Mouse (Mus musculus) limb, embryonic 14.5 days (tissue): ENCODE results near the gene 4833427G06Rik. TPM values are rescaled to one million over a fixed set of nuclear protein-coding genes. Genes with fewer than 3 reads are reported as not detected.

Experiments used
- ATAC-seq: fragments of 200-750 bp; cut with Nextera tagmentation; 2 replicates; pipeline ENCODE4 v1.8.0; 2017; ENCODE audit warnings: low read depth, moderate number of reproducible peaks, moderate TSS enrichment; ENCODE audit not compliant: low FRiP score
- DNase-seq: peaks from one replicate; pipeline ENCODE4 v3.0.0-alpha.2; 2015; ENCODE audit warnings: low spot score
- H3K27ac ChIP-seq: fragments of 300-500 bp; sonication (generic); replicated peaks from 2 replicates; pipeline ENCODE4 v1.5.1; 2014; ENCODE audit warnings: low read depth, mild to moderate bottlenecking, low read length, moderate library complexity, mixed read lengths
- H3K27me3 ChIP-seq: fragments of 300-500 bp; sonication (generic); 2 replicates; pipeline ENCODE4 v1.6.1; 2014; ENCODE audit warnings: low read length, mixed read lengths; ENCODE audit not compliant: control insufficient read depth, insufficient read depth
- H3K36me3 ChIP-seq: fragments of 300-500 bp; sonication (generic); 2 replicates; pipeline ENCODE4 v1.6.1; 2014; ENCODE audit warnings: mild to moderate bottlenecking, low read length, moderate library complexity, mixed read lengths; ENCODE audit not compliant: control insufficient read depth, insufficient read depth
- H3K4me1 ChIP-seq: fragments of 300-500 bp; sonication (generic); 2 replicates; pipeline ENCODE4 v1.6.1; 2014; ENCODE audit warnings: antibody characterized with exemption, low read length, mixed read lengths; ENCODE audit not compliant: control insufficient read depth, insufficient read depth
- H3K4me2 ChIP-seq: fragments of 300-500 bp; sonication (generic); replicated peaks from 2 replicates; pipeline ENCODE4 v1.6.1; 2014; ENCODE audit warnings: low read depth, mild to moderate bottlenecking, low read length, moderate library complexity; ENCODE audit not compliant: severe bottlenecking
- H3K4me3 ChIP-seq: fragments of 300-500 bp; sonication (generic); replicated peaks from 2 replicates; pipeline ENCODE4 v1.5.1; 2014; ENCODE audit warnings: low read length
- H3K9ac ChIP-seq: fragments of 300-500 bp; sonication (generic); 2 replicates; pipeline ENCODE4 v1.6.1; 2014; ENCODE audit warnings: mild to moderate bottlenecking, low read depth, low read length, moderate library complexity; ENCODE audit not compliant: severe bottlenecking
- H3K9me3 ChIP-seq: fragments of 300-500 bp; sonication (generic); 2 replicates; pipeline ENCODE4 v1.6.1; 2016; ENCODE audit warnings: low read length; ENCODE audit not compliant: control insufficient read depth
- POLR2A ChIP-seq: fragments of 200-500 bp; IDR thresholded peaks from 2 replicates; pipeline ENCODE4 v1.8.0; 2012; ENCODE audit warnings: inconsistent platforms, mild to moderate bottlenecking, moderate library complexity, borderline replicate concordance; ENCODE audit not compliant: insufficient read depth, insufficient read length; ENCODE audit errors: extremely low read depth
- WGBS: fragments of 180-500 bp; shearing (Covaris S2); extraction: QIAGEN DNeasy Blood & Tissue Kit; methylation state at CpG from one replicate; pipeline ENCODE4 v1.1.7; 2014; 5-methylcytosine and 5-hydroxymethylcytosine counted together
- polyA plus RNA-seq, 2 experiments: library from polyadenylated mRNA; depleted of rRNA in 1 of 2; stranded (reverse) in 1 of 2; unstranded in 1 of 2; fragments of >200 nt; fragmentation: Nextera tagmentation in 1 of 2; extraction: Ambion mirVana in 1 of 2; gene quantifications; 2 replicates each; pipeline versions ENCODE4 v1.2.1 to v1.2.3; 2012 to 2014

Gene 4833427G06Rik
- polyA plus RNA-seq, 2 experiments: 0.06 TPM; not detected in 1

DNA sequence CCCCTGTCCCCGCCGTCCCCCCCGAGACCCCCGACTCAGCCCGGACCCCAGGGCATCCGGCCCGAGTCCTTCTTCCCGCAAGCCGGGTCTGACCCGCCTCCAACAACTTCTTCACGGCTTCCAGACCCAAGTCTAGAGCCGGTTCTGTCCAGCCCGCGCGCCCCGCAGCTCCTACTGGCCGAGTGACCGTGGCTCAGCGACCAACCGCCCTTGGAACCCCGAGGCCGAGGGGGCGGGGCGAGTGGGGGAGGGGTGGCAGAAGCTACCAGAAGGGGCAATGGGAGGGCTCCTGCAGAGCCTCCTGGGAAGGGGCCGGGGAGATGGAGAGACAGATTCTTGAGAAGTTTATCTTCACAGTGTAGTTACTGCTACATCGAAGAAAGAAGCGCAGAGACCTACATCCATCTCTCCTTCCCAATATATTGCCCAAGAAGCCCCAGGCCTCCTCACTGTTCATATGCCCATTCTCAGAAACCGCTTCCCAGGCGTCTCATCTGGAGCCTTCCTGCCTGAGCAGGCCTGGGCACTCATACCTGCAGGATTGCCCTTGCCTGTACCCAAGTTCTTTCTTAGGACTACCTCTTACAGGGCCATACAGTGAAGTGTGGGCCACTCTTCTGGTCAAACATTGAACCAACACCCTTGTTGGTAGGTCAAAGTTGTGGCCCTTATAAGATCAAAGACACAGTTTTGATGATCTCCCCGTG is 2.1 kb upstream of the 4833427G06Rik start:
- no peaks in the 10 kb centered on the region for H3K9me3 ChIP-seq
- H3K4me1 ChIP-seq: peaks cover 13% of the 10 kb centered on the region
- peak; percentile 57 for ATAC-seq
- peaks cover 16% of the 10 kb centered on the region for H3K27me3 ChIP-seq
- no peak for TF ChIP-seq POLR2A
- H3K36me3 ChIP-seq: no peaks in the 10 kb centered on the region
- peak overlapping the region; percentile 55 for H3K4me3 ChIP-seq
- peak; percentile 3 for DNase-seq
- no peak overlapping the region for H3K27ac ChIP-seq
- H3K4me2 ChIP-seq: peak overlapping the region; percentile 100
- 10% methylated on average over 30 of the region's 30 CpGs for WGBS
- H3K9ac ChIP-seq: peak overlapping the region; percentile 59

DNA sequence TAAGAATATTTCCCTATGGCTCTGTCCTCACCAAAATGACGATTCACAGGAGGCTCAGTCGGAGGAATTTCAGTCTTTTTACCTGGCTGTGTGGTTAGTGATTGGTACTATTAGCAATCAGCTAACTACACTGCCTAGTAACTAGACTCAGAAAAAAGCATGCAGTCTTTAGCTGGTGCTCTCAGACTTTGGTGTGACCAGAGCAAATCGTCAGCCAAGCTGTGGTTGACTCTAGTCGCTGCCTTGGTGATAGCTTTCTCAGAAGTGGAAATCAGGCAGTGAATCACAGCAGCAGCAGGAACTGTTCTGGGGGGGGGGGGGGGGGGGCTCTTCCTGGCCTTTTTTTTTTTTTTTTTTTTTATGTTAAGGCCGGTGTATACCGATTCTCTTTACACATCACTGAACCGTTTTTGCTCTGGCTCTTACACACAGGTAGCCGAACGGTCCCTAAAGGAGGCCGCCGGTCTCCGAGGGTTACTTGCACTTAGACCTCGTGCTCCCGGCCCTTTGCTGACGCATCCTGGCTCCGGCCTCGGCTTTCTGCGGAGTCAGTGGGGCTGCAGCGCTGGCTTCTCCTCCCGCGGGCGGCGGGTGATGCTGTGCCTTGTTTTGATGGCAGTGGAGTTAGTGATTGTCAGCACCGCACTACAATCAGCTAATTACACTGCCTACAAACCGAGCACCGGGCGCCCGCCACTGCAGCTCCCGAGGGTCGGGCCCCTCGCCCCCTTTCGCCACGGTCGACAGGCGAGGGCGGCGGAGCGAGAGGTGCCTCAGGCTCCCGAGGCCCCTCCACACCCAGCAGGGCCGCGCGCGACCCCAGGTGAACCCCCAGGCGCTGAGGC is 1.3 kb upstream of the 4833427G06Rik start:
- Histone ChIP-seq H3K36me3 (no peaks in the 10 kb centered on the region), H3K27me3 (peaks cover 16% of the 10 kb centered on the region), H3K4me3 (peak overlapping the region; percentile 55), H3K27ac (no peak overlapping the region), H3K9me3 (no peaks in the 10 kb centered on the region), H3K4me1 (peaks cover 13% of the 10 kb centered on the region), H3K4me2 (peak overlapping the region; percentile 100), H3K9ac (peak overlapping the region; percentile 59)
- 1% methylated on average over 30 of the region's 44 CpGs for WGBS
- ATAC-seq (peak; percentile 41), DNase-seq (peak; percentile 13)
- no peak for TF ChIP-seq POLR2A

DNA sequence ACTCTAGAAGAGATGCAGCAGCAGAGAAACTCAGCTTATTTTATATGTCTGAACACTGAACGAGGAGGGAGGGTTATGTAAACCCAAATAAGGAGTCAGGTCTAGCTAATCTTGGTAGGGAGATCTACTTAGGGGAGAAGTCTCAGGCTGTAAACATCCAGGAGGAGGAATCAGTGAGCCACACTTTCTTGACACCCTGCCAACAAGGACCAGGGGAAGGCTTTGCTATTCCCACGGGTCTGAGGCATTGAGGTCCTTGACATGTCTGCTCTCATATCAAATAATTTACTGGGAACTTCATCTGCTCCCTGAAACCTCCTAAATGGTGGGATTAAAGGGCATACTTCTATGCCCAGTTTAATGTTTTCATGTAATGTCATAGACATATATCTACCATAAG is 5.6 kb downstream of the 4833427G06Rik start:
- no peak for TF ChIP-seq POLR2A
- H3K4me3 ChIP-seq: no peak overlapping the region
- H3K27me3 ChIP-seq: no peaks in the 10 kb centered on the region
- no peak overlapping the region for H3K4me2 ChIP-seq
- no peaks in the 10 kb centered on the region for H3K36me3 ChIP-seq
- no peak overlapping the region for H3K27ac ChIP-seq
- H3K4me1 ChIP-seq: no peaks in the 10 kb centered on the region
- WGBS: 57% methylated on average over 2 of the region's 2 CpGs
- DNase-seq (no peak), ATAC-seq (no peak)
- no peaks in the 10 kb centered on the region for H3K9me3 ChIP-seq
- no peak overlapping the region for H3K9ac ChIP-seq

DNA sequence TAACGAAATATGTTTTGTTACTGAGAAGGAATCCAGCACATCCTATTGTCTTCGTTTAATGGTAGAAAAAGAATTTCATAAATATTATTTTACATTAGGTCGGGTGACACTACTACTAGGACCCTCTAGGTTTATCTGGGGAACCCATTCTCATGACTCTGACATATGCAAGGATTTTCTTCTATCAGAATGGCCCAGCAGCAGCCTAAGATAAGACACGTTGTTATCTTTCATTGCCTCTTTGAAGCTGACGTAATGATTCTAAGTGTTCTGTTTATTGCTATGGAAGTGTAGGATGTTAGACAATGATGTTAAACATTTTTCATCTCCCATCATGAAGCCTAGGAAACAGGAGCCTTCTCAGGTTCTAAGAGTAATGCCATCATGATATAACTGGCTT is 8.2 kb downstream of the 4833427G06Rik start:
- Histone ChIP-seq H3K4me2 (no peak overlapping the region), H3K9me3 (no peaks in the 10 kb centered on the region), H3K4me3 (no peak overlapping the region), H3K4me1 (no peaks in the 10 kb centered on the region), H3K27me3 (no peaks in the 10 kb centered on the region), H3K9ac (no peak overlapping the region), H3K27ac (no peak overlapping the region), H3K36me3 (no peaks in the 10 kb centered on the region)
- TF ChIP-seq POLR2A: no peak
- WGBS: 67% methylated on average over 5 of the region's 5 CpGs
- DNase-seq (no peak), ATAC-seq (no peak)

DNA sequence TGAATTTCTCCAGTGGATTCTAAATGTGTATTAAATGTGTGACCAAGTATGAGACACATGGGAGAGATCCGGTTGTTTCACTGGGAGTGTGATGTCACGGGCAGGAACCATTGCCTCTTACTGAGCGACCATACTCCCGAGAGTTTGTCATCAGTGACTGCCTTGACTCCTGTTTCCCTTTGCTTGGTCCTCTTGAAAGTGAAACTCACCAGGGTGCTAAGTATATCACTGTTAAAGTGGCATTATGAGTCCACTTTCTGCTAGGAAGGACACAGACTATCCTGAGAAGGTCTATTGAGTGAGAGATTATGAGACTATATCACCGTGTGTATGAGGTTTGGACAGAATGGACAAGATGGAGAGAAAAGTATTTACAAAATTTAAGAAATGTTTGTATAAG is 20.3 kb downstream of the 4833427G06Rik start:
- DNase-seq (no peak), ATAC-seq (no peak)
- Histone ChIP-seq H3K9ac (no peak overlapping the region), H3K27ac (no peak overlapping the region), H3K4me3 (no peak overlapping the region), H3K27me3 (no peaks in the 10 kb centered on the region), H3K4me2 (no peak overlapping the region), H3K36me3 (no peaks in the 10 kb centered on the region), H3K9me3 (no peaks in the 10 kb centered on the region), H3K4me1 (0 out of 2 replicates have a peak, but pooled peaks cover 4% of the 10 kb centered on the region)
- no peak for TF ChIP-seq POLR2A
- 80% methylated on average over 5 of the region's 5 CpGs for WGBS
